Mouse (Mus musculus): Measurements from ENCODE around the gene S100a13.

The S100a13 gene

DNA sequence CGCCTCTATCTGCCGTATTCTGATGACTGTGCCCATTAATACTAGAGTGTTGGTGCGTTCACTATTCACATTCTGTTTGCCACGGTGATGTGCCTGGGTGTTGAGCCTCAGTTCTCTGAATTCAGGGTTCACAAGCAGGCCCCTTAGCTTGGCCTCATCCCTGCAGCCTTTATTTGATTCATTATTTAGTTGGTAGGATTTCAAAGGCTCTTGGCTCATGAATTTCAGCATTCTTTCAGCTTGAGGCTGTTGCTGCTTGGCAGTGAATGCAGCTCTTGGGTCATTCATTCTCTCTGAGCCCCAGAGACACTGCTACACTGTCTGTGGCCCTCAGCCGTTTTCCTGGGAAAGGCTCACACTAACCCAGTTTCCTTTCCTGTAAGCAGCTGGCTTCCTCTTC, 41.7 kb downstream of the S100a13 start:
- no peak for DNase-seq (ENCODE audit: low read depth)

DNA sequence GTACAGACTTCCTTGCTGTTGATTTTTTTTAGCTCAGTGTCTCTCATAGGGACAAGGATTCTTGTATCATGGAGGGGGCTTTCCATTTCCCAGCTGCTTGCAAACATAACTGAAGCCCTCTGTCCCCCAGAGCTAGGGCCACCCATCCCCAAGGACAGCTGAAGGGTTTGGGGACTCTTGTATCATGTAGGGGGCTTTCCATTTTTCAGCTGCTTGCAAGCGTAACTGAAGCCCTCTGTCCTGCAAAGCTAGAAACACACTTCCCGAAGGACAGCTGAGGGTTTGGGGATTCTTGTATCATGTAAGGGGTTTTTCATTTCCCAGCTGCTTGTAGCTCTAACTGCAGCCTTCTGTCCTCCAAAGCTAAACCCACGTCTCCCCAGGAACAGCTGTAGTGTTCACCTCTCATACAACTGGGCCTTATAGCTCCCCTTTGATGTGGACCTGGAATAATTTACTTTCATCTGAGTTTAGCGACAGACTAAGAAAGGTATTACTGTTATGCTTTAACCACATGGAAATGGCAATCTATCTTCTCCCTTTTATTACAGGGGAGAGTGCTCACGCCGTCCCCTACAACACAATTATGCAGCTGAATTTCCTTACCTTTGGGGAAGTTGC, 45.9 kb downstream of the S100a13 start, which contains the start of gene S100a3:
S100a3 (plus strand) TSS at position 571 of the 621 bp plus-strand sequence.
- DNase-seq (ENCODE audit: low read depth) = no peak

Measured in c-Kit-positive CD71-positive TER-119-negative erythroid progenitor cells, embryonic 14.5 days (primary cell).